Mouse (Mus musculus): ENCODE results near the gene Naaladl2. TPM values are rescaled to one million over a fixed set of nuclear protein-coding genes. Genes with fewer than 3 reads are reported as not detected.
A peak's percentile ranks its signal among the peaks of the same experiment; 100 is the strongest.

Gene Naaladl2
- polyA plus RNA-seq (2014; fragmentation: Nextera tagmentation; extraction: Ambion mirVana): 6.4 and 7.8 TPM in 2 replicates

DNA sequence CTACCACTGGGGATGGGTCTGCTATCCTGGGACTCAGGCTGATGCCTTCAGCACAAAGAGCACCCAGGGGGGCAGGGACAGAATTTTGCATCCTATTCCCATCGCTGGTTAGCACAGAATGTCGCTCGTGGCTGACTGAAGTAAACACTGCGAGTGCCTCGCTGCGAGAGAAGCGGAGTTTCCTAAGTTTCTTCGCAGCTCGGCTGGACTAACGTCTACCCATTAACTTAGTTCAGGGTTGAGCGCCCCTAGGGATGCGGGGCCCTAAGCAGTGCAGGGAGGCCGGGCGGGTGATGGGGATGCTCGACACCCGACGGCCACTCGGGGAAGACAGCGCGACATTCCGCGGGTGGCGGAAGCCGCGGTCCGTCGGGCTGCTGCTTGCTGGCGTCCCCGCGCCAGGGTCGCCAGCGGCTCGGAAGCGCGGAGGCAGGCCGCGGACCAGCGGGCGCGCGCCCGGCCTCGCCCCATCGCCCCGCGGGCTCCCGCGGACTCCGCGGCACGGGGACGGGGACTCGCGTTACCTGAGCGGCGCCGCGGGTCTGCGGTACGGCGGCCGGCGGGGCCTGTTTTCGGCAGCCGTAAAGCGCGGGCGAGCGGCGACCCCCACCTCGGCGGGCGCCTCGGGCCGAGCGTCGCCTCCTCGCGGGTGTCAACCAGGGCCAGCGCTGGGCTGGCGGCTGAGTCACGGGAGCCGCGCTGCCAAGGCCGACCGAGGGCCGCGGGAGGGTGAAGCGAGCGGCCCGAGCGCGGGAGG, at the start of gene Naaladl2:
Gene Naaladl2, minus strand, starts transcription at position 707 of the 757 bp plus-strand sequence.
- H3K36me3 ChIP-seq (ENCODE audit: control insufficient read depth, insufficient read depth, low read length): no peaks in the 10 kb centered on the region
- H3K9ac ChIP-seq (replicated peaks; ENCODE audit: low read depth, low read length): peak within 1 kb of the TSS; percentile 77
- H3K27me3 ChIP-seq (ENCODE audit: control insufficient read depth, insufficient read depth, low read length): no peaks in the 10 kb centered on the region
- no peaks in the 10 kb centered on the region for H3K4me1 ChIP-seq (ENCODE audit: control insufficient read depth, insufficient read depth, low read length)
- peak within 1 kb of the TSS; percentile 63 for H3K4me3 ChIP-seq (ENCODE audit: low read depth, low read length)
- no peaks in the 10 kb centered on the region for H3K9me3 ChIP-seq (ENCODE audit: control insufficient read depth, low read depth, low read length)
- WGBS: under 1% methylated on average over 67 of the region's 93 CpGs
- peak within 1 kb of the TSS; percentile 58 for H3K27ac ChIP-seq (ENCODE audit: low read length)
- ATAC-seq (ENCODE audit: insufficient number of reproducible peaks, insufficient read depth, low FRiP score, low read depth): peak; percentile 91
- peak within 1 kb of the TSS; percentile 67 for H3K4me2 ChIP-seq (replicated peaks; ENCODE audit: low read depth, low read length)

DNA sequence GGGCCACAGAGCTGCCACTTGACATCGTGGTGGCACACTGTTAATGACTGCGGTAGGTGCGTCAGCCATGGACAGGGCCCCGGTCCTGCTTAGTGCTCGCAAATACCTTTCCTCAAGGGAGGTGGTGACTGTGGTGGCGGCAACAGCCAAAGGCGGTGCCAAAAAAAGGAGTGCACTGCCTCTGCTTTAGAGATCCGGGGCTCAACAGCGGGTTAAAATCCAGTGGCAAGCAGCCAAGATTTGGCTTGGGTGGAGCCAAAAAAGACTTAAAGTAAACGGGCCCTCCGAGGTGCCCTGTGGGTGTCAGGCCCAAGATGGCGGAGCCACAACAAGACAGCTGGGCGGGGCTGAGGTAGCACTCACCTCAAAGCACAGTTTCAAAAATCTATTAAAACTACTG, 7.7 kb upstream of the Naaladl2 start:
- no peak overlapping the region for H3K9ac ChIP-seq (replicated peaks; ENCODE audit: low read depth, low read length)
- no peak overlapping the region for H3K4me3 ChIP-seq (ENCODE audit: low read depth, low read length)
- no peak overlapping the region for H3K27ac ChIP-seq (ENCODE audit: low read length)
- WGBS: 93% methylated on average over 13 of the region's 13 CpGs
- no peak for ATAC-seq (ENCODE audit: insufficient number of reproducible peaks, insufficient read depth, low FRiP score, low read depth)
- peaks cover 15% of the 10 kb centered on the region; the same call in 1 of the 2 replicates for H3K9me3 ChIP-seq (ENCODE audit: control insufficient read depth, low read depth, low read length)
- H3K4me1 ChIP-seq (ENCODE audit: control insufficient read depth, insufficient read depth, low read length): no peaks in the 10 kb centered on the region
- no peak overlapping the region for H3K4me2 ChIP-seq (replicated peaks; ENCODE audit: low read depth, low read length)
- no peaks in the 10 kb centered on the region for H3K27me3 ChIP-seq (ENCODE audit: control insufficient read depth, insufficient read depth, low read length)
- no peaks in the 10 kb centered on the region for H3K36me3 ChIP-seq (ENCODE audit: control insufficient read depth, insufficient read depth, low read length)

DNA sequence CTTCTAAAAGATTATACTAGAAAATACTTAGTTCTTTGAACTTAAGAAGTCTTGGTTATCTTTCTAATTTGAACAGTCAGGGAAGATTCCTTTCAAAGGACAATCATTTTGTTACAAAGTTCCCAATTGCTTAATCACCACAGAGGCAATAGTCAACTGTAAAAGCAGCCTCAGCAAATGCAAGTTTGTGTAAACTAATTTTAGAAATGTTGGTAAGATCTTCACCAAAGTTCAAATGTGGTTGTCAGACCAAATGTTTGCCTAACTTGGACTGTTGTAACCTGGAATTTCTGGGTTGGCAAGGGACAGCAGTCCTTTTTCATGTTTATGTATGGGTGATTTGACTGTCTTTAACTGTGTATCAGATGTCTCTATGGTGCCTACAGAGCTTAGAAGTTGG, 3.2 kb upstream of the Naaladl2 start:
- no peak for ATAC-seq (ENCODE audit: insufficient number of reproducible peaks, insufficient read depth, low FRiP score, low read depth)
- Histone ChIP-seq H3K9me3 (ENCODE audit: control insufficient read depth, low read depth, low read length) (peaks cover 10% of the 10 kb centered on the region; the same call in 1 of the 2 replicates), H3K36me3 (ENCODE audit: control insufficient read depth, insufficient read depth, low read length) (no peaks in the 10 kb centered on the region), H3K4me2 (replicated peaks; ENCODE audit: low read depth, low read length) (no peak overlapping the region), H3K9ac (replicated peaks; ENCODE audit: low read depth, low read length) (no peak overlapping the region), H3K4me3 (ENCODE audit: low read depth, low read length) (no peak overlapping the region), H3K27me3 (ENCODE audit: control insufficient read depth, insufficient read depth, low read length) (no peaks in the 10 kb centered on the region), H3K4me1 (ENCODE audit: control insufficient read depth, insufficient read depth, low read length) (no peaks in the 10 kb centered on the region), H3K27ac (ENCODE audit: low read length) (no peak overlapping the region)

DNA sequence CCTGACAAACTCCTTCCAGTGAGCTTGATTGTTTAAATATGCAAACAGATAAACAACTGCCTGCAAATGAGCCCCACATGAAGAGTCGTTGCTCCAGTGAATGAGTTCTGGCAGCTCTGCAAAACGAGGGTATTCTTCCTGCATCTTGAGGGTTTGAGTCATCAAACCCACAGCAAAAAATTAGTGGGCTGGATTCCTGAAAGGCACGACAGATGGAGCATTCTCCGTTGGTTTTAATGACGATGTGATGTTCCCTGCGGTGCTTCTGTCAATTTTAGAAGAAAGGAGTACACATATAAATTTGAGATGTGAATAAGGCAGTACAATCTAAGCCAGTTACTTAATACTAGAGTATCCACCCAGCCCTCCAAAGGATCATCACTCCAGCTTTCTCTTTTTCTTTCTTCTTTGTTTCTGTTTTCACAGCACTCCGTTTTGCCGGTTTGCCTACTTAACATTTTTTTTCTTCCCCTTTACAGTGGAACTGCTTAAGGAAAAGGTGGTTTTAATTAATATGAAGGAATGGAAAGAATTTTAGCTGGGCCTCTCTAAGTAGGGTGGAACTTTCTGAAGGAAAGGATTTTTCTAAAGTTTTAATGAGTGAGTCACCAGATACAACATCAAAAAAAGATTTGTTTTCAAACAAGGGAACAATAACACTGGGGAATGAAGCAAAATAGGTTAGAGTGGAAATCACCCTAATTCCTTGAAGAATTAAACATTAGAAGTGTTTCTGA, 1.1 kb upstream of the Naaladl2 start:
- Histone ChIP-seq H3K9ac (replicated peaks; ENCODE audit: low read depth, low read length) (no peak overlapping the region), H3K9me3 (ENCODE audit: control insufficient read depth, low read depth, low read length) (peaks cover 3% of the 10 kb centered on the region; the same call in 1 of the 2 replicates), H3K4me2 (replicated peaks; ENCODE audit: low read depth, low read length) (no peak overlapping the region), H3K27ac (ENCODE audit: low read length) (no peak overlapping the region), H3K4me1 (ENCODE audit: control insufficient read depth, insufficient read depth, low read length) (no peaks in the 10 kb centered on the region), H3K4me3 (ENCODE audit: low read depth, low read length) (no peak overlapping the region), H3K27me3 (ENCODE audit: control insufficient read depth, insufficient read depth, low read length) (no peaks in the 10 kb centered on the region), H3K36me3 (ENCODE audit: control insufficient read depth, insufficient read depth, low read length) (no peaks in the 10 kb centered on the region)
- 38% methylated on average over 8 of the region's 8 CpGs for WGBS
- no peak for ATAC-seq (ENCODE audit: insufficient number of reproducible peaks, insufficient read depth, low FRiP score, low read depth)

DNA sequence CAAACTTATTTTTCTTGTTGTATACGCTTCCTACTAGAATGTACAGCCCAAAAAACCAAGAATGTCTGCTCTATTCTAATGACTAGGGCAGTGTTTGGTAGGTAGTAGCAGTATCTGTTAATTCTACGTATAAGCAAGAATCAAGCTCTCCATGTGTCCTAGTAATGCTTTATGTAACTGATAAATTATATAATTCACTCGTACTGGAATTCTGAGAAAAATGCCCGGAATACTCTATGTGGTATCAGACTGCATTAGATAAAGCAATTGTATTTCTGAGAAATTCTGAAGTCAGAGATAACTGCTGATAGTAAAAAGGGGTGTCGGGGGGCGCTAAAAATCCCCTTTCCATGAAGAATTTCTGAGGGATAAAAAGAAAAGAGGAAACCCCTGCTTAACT, 950 bp downstream of the Naaladl2 start:
- whole genome bisulfite sequencing: 39% methylated on average over 6 of the region's 6 CpGs
- Histone ChIP-seq H3K4me3 (ENCODE audit: low read depth, low read length) (peak overlapping the region; percentile 63), H3K9me3 (ENCODE audit: control insufficient read depth, low read depth, low read length) (no peaks in the 10 kb centered on the region), H3K36me3 (ENCODE audit: control insufficient read depth, insufficient read depth, low read length) (no peaks in the 10 kb centered on the region), H3K27ac (ENCODE audit: low read length) (no peak overlapping the region), H3K4me1 (ENCODE audit: control insufficient read depth, insufficient read depth, low read length) (no peaks in the 10 kb centered on the region), H3K9ac (replicated peaks; ENCODE audit: low read depth, low read length) (peak overlapping the region; percentile 77), H3K27me3 (ENCODE audit: control insufficient read depth, insufficient read depth, low read length) (no peaks in the 10 kb centered on the region), H3K4me2 (replicated peaks; ENCODE audit: low read depth, low read length) (peak overlapping the region; percentile 67)
- ATAC-seq (ENCODE audit: insufficient number of reproducible peaks, insufficient read depth, low FRiP score, low read depth): no peak

DNA sequence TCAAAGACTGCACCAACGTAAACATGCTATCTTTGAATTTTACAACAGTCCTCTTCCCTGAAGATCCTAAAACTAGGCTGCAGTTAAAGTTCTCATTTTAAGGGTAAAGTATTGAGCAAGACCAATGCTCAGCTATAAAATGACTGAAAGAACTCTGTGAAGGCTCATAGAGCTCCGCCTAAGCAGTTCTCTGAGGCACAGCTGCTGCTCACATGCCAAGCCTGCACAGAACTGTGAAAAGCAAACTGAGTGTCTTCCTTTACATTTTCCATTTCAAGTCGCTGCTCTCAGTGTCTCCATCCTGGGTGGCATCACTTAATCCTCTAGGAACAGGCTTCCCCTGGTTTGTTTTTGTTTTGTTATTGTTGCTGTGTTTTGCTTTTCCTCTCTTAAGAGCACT, 12.2 kb downstream of the Naaladl2 start:
- Histone ChIP-seq H3K9me3 (ENCODE audit: control insufficient read depth, low read depth, low read length) (no peaks in the 10 kb centered on the region), H3K9ac (replicated peaks; ENCODE audit: low read depth, low read length) (no peak overlapping the region), H3K36me3 (ENCODE audit: control insufficient read depth, insufficient read depth, low read length) (no peaks in the 10 kb centered on the region), H3K4me2 (replicated peaks; ENCODE audit: low read depth, low read length) (no peak overlapping the region), H3K4me3 (ENCODE audit: low read depth, low read length) (no peak overlapping the region), H3K4me1 (ENCODE audit: control insufficient read depth, insufficient read depth, low read length) (no peaks in the 10 kb centered on the region), H3K27ac (ENCODE audit: low read length) (no peak overlapping the region), H3K27me3 (ENCODE audit: control insufficient read depth, insufficient read depth, low read length) (no peaks in the 10 kb centered on the region)
- WGBS: 50% methylated on average over 3 of the region's 3 CpGs
- ATAC-seq (ENCODE audit: insufficient number of reproducible peaks, insufficient read depth, low FRiP score, low read depth): no peak

DNA sequence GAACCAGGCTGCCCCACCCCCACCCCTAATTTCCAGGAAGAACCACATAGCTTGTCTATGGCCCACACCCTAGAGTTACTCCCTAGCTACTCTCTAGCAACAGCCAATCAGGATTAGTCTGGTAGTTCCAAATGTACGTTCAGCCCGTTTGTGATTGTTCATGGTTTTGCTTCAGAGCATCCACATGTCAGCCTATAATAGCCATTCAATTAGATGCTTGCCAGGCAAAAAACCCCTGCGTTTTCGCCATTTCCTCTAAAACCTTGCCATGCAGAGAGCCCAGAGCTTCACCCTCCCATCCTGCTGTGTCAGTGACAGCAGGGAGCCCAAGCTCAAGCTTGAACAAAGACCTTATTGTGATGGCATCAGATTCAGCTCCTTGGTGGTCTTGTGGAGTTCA, 16.2 kb downstream of the Naaladl2 start:
- Histone ChIP-seq H3K27ac (ENCODE audit: low read length) (no peak overlapping the region), H3K4me3 (ENCODE audit: low read depth, low read length) (no peak overlapping the region), H3K36me3 (ENCODE audit: control insufficient read depth, insufficient read depth, low read length) (no peaks in the 10 kb centered on the region), H3K9ac (replicated peaks; ENCODE audit: low read depth, low read length) (no peak overlapping the region), H3K4me2 (replicated peaks; ENCODE audit: low read depth, low read length) (no peak overlapping the region), H3K27me3 (ENCODE audit: control insufficient read depth, insufficient read depth, low read length) (no peaks in the 10 kb centered on the region), H3K4me1 (ENCODE audit: control insufficient read depth, insufficient read depth, low read length) (no peaks in the 10 kb centered on the region), H3K9me3 (ENCODE audit: control insufficient read depth, low read depth, low read length) (no peaks in the 10 kb centered on the region)
- ATAC-seq (ENCODE audit: insufficient number of reproducible peaks, insufficient read depth, low FRiP score, low read depth): no peak
- WGBS: 70% methylated on average over 4 of the region's 4 CpGs

DNA sequence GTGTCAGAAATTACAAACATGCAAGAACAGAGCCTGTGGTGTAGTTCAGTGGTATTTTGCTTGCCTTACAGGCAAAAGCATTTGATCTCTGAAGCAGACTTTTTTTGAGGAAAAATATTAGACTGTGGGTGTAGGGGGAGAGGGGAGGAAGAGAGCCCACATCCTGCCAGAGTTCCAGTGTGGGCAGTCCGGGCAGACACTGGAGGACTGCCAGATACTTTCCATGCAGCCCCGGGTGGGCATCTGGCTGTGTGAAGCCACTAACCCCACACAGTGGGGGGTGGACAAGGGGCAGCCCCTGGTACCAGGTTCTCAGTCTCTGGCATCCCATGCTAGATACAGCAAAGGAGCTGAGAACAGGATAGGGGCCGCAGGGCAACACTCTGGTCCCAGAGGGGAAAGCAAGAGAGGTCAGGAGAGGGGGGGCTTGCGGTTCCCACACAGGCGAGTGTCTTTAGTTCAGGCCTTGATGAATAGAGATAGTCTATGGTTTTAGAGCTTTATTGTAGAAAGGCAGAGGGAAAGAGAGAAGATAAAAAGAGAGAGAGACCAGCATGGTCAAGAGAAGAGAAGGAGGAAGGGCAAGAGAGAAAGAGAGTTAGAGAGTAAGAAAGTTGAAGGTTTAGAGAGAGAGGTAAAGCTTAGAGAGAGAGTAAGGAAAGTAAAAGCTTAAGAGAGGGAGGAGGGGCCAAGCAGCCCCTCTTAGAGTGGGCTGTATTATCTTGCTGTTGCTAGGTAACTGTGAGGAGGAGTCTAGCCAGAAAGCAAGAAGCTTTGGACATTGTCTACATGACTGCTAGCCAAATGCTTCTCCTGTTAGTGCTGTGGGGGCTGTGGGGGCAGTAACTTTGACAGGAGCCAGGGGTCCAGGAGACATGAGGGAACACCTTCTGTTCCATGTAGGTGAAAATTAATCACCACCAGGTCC, 18.9 kb downstream of the Naaladl2 start:
- Histone ChIP-seq H3K4me2 (replicated peaks; ENCODE audit: low read depth, low read length) (no peak overlapping the region), H3K9ac (replicated peaks; ENCODE audit: low read depth, low read length) (no peak overlapping the region), H3K9me3 (ENCODE audit: control insufficient read depth, low read depth, low read length) (no peaks in the 10 kb centered on the region), H3K36me3 (ENCODE audit: control insufficient read depth, insufficient read depth, low read length) (no peaks in the 10 kb centered on the region), H3K27me3 (ENCODE audit: control insufficient read depth, insufficient read depth, low read length) (no peaks in the 10 kb centered on the region), H3K27ac (ENCODE audit: low read length) (no peak overlapping the region), H3K4me3 (ENCODE audit: low read depth, low read length) (no peak overlapping the region), H3K4me1 (ENCODE audit: control insufficient read depth, insufficient read depth, low read length) (no peaks in the 10 kb centered on the region)
- 46% methylated on average over 5 of the region's 5 CpGs for WGBS
- ATAC-seq (ENCODE audit: insufficient number of reproducible peaks, insufficient read depth, low FRiP score, low read depth): no peak
